Mouse (Mus musculus): ENCODE data around the gene Parvb. TPM values are rescaled to one million over a fixed set of nuclear protein-coding genes. Genes with fewer than 3 reads are reported as not detected.

Parvb gene
- 100 to 1,000 TPM in 1 of 2 experiments, 10 to 100 TPM in 1; 89.9 to 103 TPM for total RNA-seq (2021)
- long read RNA-seq, experiment 1, transcript Parvb-201 (13 exons, 3,784 nt): major isoform, 7 of 20 reads
- long read RNA-seq, experiment 1, partial matches to known transcripts: 0 of 20 reads
- long read RNA-seq, experiment 1, other reads (novel, unspliced or antisense): 13 of 20 reads
- long read RNA-seq, experiment 2, partial matches to known transcripts: 0 of 11 reads
- long read RNA-seq, experiment 2, other reads (novel, unspliced or antisense): 7 of 11 reads

- DNase-seq: peak; percentile 82
These were observed at the start of gene Parvb for GRCm38 (mm10) chr15:84231721-84232561. Gene Parvb (plus strand): TSS chr15:84232043.

DNA sequence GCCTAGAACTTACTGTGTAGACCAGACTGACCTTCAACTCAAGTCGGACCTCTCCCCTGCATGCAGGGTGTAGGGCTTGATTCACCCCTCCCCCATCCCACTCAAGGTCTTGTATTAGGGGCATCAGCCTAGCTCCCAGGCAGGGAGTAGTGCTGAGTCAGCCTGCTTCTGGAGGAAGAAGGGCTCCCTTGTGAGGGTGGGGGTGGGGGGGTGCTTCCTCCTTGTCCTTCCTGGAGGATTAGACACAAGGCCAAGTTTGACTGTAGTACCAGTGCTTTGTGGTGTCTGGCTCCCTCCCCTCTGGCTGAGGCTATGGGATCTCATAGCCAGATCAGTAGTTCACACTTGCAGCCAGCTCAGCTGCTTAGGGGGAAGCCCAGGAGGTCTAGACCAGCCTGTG, 47.9 kb upstream of the Parvb start:
- DNase-seq: peak in 1 of 2 experiments; percentile 27

DNA sequence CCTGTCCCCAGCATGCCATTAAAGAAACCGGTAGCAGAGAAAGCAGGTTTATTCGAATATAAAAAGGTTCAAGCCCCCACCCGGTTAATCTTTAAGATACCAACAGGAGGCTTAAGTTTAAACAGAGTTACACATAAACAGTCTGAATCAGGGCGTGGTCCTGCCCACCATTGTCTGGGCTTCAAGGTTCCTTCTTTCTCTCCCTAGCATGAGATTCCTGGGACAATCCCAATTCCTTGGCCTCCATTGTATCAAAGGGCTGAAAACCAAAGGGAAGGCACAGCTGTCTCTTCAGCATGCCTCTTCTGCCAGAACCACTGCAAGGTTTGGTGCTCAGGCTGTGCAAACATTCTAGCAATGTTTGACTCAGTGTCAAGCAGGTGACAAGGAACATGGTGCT, 45.6 kb upstream of the Parvb start:
- DNase-seq: no peak

DNA sequence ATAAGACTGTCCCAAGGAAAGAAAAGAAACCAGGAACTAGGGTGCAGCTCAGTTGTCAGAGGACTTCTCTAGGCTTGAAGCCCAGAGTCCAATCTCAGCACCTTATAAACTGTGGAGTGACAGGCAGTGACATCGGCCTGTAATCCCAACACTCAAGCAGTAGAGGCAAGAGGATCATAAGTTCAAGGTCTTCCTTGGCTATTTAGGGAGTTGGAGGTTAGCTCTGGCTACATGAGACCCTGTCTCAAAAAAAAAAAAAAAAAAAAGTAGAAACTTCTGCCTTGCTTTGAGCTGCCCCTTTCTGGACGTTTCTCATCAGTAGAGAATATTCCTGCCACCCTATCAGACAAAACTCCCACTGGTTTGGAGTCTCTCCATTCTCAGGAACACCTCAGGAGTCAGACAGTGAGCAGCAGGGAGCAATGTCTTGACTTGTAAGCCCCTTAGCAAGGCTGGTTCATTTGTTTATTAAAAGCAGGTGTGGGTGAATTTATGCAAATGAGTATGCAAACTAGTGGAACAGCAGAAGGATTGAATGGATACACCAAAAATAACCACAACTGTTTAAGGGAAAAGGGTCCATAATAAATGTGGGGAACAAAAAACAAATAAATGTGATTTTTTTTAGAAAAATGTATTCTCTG, 42.8 kb upstream of the Parvb start:
- DNase-seq: no peak

GRCm38 (mm10) chr15:84189881-84190280, 42.0 kb upstream of the Parvb start:
- no peak for DNase-seq

DNA sequence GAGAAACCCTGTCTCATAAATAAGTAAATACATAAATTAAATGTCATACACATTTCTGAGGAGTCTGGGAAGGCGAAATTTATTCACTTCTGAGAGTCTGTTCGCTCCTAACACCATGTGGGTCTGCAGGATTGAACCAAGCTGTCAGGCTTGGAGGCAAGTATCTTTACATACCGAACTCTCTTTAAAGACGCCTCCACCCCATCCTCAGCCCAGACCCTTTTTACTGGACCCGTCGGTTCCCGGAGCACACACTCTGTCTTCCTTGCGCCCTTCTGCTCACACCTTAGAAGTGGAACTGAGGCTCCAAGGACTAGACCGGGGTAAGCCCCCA, 40.2 kb upstream of the Parvb start:
- no peak for DNase-seq

DNA sequence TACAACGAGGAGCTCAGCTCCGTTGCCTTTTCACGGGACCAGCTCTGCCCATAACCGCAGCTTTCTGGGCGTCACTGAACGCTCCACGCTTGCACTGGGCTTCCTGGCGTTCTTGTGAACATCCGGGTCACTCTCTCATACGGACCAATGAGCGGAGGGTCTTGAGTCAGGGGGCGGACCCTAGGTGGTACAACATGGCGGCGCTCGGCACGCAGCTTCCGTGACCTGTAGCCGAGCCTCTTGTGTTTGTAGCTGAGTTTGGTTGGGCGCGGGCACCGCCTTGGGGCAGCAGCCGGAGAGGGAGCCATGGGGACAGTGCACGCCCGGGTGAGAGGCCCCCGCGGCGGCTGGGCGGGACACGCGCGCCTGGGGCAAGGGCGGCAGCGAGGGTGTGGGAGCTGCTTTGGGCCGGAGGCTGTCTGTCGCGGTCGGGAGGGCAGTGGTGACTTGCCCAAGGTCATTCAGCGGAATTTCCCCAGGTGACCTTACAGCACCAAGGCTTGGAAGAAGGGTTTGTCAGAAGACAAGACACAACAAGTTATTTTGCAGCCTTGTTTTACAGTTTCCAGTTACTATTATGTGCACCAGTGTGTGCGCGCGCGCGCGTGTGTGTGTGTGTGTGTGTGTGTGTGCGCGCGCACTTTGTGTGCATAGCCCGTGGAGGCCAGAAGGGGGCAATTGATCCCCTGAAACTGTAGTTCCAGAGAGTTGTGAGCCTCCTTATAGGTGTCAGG, 39.6 kb upstream of the Parvb start, which contains the start of gene Samm50:
Gene Samm50 (plus strand): TSS at position 184 of the 734 bp plus-strand sequence.
- peak; percentile 93 to 95 for DNase-seq

DNA sequence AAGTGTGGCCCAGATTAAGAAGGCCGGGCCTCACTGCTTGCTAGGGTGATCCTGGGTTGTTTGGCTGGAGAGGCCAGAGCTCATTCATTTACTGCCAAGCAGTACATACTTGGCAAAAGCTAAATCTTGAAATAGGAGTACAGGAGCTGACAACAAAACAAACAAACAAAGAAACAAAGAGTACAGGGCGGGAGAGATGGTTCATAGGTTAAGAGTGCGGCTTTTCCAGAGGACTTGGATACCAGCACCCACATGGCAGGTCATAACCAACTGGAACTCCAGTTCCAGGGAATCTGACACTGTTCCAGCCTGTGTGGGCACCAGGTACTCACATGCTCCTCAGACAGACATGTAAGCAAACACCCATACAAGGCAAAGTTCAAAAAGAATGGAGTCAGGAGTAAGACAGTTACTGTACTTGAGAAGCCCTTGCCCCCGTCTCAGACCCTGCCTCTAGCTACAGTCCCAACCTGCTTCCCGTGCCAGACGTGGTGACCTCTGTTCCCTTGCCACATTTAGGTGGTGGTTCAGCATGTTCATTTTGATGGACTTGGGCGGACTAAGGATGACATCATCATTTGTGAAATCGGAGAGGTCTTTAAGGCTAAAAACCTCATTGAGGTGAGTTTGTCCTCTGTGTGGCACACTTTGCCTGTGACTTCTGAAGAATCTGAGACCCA, 35.2 kb upstream of the Parvb start:
- peak; percentile 41 to 50 for DNase-seq

DNA sequence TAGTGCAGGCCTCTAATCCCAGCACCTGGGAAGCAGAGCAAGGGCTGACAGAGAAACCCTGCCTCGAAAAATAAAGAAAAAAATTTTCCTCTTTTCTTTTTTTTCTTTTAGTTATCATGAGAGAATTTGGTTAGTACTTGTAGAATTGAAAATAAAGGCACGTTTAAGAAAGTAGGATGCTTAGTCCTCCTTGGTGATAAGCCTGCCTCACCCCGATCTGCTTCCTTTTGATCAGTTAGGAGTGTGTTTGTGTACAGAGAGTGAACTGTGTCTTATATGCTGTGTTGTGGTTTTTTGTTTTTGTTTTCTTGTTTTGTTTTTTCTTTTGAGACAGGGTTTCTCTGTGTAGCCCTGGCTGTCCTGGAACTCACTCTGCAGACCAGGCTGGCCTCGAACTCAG, 24.5 kb upstream of the Parvb start:
- DNase-seq: no peak

GRCm38 (mm10) chr15:84209517-84210412, 22.1 kb upstream of the Parvb start:
- DNase-seq: peak in 1 of 2 experiments; percentile 61

DNA sequence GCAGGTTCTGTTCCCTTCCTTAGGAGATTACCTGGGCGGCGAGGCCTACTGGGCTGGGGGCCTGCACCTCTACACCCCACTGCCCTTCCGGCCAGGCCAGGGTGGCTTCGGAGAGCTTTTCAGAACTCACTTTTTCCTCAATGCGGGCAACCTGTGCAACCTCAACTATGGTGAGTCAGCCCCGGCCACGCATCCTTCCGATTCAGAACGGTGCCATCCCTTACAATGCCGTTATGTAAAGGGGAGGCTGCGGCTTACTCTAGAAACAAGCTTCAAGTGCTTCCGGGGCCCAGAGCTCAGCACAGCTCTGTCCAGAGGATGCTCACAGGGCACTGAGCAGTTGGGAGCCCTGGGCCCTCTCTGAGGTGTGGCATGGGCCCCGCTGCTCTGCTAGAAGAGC, 21.4 kb upstream of the Parvb start:
- DNase-seq: no peak

- no peak for DNase-seq
These were observed 20.9 kb upstream of the Parvb start for GRCm38 (mm10) chr15:84210941-84211340.

- DNase-seq: no peak
These were observed 20.3 kb upstream of the Parvb start for GRCm38 (mm10) chr15:84211564-84211963.

DNA sequence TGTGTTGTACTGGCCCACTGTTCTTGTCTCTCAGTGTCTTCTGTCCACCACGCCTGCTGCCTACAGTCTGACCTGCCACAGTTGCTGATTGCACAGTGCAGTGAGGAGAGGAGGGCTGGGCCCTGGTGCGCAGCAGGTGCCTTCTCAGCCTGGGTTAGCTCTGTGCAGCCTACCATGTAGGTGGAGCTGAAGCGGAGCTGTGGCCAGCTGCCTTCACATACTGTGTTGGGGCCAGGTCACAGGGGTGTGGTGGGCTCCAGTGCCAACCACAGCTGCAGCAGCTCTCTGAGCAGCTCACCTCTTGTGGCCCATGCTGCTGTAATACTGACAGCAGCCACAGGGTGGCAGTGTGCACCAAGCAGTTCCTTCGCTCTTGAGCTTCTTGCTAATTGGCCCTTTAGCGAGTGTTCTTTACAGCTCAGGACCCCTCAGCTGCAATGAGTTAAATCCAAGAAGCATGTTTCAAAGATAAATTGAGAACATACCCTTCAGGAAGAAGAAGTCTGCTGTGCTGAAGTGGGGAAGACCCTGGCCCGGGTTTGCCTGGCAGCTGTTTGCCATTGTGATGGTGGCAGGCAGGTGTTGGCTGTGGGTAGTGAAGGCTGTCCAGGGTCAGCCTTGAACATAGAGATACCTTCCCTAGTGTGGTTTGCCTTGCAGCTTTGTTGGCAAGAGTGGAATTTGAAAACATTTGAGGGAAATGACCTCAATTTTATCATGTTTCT, 19.6 kb upstream of the Parvb start:
- peak; percentile 82 to 95 for DNase-seq

- DNase-seq: peak; percentile 76 to 86
These were observed 19.1 kb upstream of the Parvb start for GRCm38 (mm10) chr15:84212756-84213105.

GRCm38 (mm10) chr15:84213162-84213739, 18.6 kb upstream of the Parvb start:
- no peak for DNase-seq

- DNase-seq: no peak
These were observed 17.4 kb upstream of the Parvb start for GRCm38 (mm10) chr15:84214476-84214875.

GRCm38 (mm10) chr15:84215273-84215672, 16.6 kb upstream of the Parvb start:
- no peak for DNase-seq

DNA sequence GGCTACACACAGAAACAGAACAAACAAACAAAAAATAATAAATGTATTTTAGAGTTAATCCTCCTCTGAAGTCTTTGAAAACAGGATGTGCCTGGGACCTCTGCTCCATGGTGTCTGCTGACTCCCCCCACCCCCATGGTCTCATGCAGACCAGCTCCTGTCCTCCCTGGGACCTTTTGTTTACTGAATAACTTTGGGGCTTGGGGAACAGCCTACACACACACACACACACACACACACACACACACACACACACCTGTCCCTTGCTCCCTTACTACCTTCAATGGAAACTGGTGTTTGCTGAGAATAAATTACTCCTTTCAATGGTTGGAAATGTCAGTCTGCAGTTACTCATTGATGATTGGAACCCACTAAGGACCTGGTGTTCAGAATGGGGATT, 15.8 kb upstream of the Parvb start:
- no peak for DNase-seq

Data from heart, adult 18-20 months (tissue).